Mouse (Mus musculus) gastrocnemius, postnatal 25 days (tissue): ENCODE data around the gene Gm20814. TPM values are rescaled to one million over a fixed set of nuclear protein-coding genes. Genes with fewer than 3 reads are reported as not detected.
"Not testable (repeated sequence)": the region's sequence is repeated elsewhere in the genome, so short reads cannot be mapped to it uniquely, and the experiment has no call there.

Source experiments
- DNase-seq: peaks from one replicate; pipeline ENCODE4 v3.0.0; 2022
- long read RNA-seq, 2 experiments: library from polyadenylated mRNA; stranded (forward); transcript quantifications; one replicate each; pipeline ENCODE4 v2.0.0; 2021
- total RNA-seq, 2 experiments: library from RNA; stranded (reverse); gene quantifications; 1 replicate in 1 of 2; 2 replicates in 1 of 2; pipeline ENCODE4 v1.2.3; 2021

Gm20814 gene
- not detected for total RNA-seq
- long read RNA-seq, experiment 1, result 0 reads
- long read RNA-seq, experiment 2, result 0 reads

DNA sequence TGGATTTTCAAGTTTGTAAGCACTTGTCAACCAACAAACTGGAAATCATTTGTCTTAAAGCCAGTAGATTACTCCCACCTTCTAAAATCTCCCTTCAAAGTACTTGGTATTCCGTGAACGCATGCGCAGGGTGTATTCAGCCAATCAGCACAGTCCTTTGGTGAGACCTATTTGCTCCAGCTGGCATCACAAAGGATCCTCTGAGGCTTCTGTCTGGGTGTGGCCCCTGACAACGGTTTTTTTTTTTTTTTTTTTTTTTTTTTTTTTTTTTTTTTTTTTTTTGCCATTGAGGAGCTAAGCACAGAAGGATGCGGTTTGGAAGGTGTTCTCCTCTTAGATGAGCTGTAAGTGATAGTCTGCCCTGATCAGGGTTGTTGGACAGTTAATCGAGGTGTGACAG is at the start of gene Gm20814:
Gm20814 (plus strand) TSS at position 301 of the 400 bp plus-strand sequence.
- DNase-seq, result not testable (repeated sequence)
